Mouse (Mus musculus) heart, postnatal 36 days (tissue): ENCODE measurements around the gene Rbm20. TPM values are rescaled to one million over a fixed set of nuclear protein-coding genes. Genes with fewer than 3 reads are reported as not detected.
"Not testable (repeated sequence)": the region's sequence is repeated elsewhere in the genome, so short reads cannot be mapped to it uniquely, and the experiment has no call there.

ENCODE experiments used
- DNase-seq, 2 experiments: peaks; one replicate each; pipeline ENCODE4 v3.0.0; 2021 to 2022
- intact Hi-C: fragments of 180-260 bp; cut with DNase I; formaldehyde crosslinking; loops from one replicate; pipeline ENCODE4 v1.15.1; 2025
- total RNA-seq, 2 experiments: library from RNA; stranded (reverse); gene quantifications; 2 replicates each; pipeline ENCODE4 v1.2.3; 2021

Rbm20 gene
- total RNA-seq, 2 experiments from 2014 or later, result 216 to 224 TPM

DNA sequence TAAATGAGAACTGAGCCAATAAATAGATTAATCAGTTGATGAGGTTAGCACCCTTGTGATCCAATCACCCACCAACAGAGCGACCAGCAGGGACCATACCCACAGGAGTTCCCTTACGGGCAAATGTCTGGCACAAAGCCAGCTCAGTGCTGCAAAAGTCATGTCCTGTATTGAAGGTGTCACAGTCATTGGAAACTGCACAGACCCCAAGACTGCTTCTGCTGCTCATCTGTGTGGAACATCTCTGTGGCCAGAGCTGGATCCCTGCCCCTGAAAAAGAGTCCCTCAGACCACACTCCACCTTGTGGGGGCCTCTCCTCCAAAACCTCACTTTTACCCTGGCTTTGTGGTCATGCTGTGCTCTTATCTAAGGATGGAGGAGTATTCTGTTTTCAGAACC is 126.8 kb downstream of the Rbm20 start:
- no peak for DNase-seq
- intact Hi-C loops, result no loop called here

DNA sequence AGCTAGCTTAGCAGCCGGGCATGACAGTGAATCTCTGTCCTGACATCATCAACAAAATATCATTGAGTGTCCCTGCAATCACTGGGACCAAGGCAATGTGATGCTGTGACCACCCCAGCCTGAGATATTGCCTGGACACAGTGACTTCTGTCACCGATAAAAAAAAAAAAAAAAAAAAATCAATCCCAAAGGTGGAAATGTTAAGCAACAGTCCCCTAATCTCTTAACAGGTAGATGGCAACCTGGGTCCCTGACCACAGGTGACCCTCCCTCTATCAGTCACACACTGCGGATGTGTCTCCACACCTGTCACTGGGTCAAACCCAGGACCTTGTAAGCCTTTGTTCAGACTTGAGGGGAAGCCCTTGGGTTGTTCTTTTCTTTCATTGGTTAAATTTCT is 128.0 kb downstream of the Rbm20 start:
- no peak for DNase-seq
- intact Hi-C loops, result no loop called here

DNA sequence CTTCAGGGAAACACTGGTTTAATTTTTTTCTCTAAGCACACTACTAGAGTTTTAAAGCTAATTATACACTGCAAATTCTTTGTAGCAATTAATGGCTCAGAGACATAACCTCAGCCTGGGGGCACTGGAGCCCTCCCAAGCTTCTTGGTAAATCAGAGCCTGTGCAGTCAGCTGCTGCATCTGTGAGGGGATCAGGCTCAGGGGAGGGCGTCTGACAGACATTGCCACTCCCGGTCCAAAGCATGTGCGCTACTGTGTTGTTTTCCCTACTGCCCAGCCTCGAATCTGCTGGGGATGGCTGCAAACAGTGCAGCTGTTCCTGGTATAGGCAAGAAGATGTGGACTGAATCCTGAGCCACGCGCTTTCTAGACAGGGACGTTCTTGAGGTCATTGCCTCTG is 129.0 kb downstream of the Rbm20 start:
- intact Hi-C loops, result no loop called here
- no peak for DNase-seq

DNA sequence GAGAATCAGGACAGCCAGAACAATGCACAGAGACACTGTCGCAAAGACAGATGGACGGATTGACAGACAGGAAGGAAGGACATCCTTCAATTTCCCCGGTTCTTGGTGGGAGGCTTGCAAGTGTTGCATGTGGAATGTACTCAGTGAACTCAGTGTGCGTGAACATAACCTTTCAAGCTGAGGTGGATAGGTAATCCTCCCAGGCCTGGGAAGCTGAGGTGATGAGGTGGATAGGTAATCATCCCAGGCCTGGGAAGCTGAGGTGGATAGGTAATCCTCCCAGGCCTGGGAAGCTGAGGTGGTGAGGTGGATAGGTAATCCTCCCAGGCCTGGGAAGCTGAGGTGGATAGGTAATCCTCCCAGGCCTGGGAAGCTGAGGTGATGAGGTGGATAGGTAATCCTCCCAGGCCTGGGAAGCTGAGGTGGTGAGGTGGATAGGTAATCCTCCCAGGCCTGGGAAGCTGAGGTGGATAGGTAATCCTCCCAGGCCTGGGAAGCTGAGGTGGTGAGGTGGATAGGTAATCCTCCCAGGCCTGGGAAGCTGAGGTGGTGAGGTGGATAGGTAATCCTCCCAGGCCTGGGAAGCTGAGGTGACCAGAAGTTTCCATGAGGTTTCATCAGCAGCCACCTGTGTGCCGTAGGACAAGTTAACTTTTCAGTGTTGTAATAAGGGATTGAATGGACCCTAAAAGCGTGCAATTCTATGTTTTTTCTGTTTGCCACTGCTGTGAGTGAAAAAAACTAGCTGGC is 129.6 kb downstream of the Rbm20 start:
- intact Hi-C loops, result not testable (repeated sequence)

DNA sequence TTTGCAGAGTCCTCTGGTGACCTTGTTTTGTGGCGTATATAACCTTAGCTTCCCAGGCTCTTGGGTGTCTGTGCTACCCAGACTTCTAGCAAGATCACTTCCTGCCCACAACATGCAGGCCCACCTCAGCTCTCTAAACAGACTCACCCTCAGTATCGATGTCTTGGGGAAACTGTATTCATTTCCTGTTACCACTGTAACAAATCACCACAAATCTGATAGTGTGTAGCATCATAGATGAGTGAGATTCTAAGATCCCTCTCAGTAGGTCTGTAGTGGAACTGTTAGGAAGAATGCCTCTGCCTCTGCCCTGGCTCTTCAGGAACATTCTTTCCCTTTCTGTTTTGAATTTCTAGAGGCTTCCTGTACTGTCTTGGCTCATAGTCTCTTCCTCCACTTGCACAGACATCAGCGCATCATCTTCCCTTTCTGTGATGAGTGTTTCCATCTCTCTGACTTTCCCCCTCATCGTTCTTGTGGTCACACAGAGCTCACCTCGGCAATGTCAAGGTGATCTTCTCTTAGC is 130.2 kb downstream of the Rbm20 start:
- intact Hi-C loops, result no loop called here
- no peak for DNase-seq

More for the DNA sequence above, 129.6 kb downstream of the Rbm20 start:
- DNase-seq, result not testable (repeated sequence)

DNA sequence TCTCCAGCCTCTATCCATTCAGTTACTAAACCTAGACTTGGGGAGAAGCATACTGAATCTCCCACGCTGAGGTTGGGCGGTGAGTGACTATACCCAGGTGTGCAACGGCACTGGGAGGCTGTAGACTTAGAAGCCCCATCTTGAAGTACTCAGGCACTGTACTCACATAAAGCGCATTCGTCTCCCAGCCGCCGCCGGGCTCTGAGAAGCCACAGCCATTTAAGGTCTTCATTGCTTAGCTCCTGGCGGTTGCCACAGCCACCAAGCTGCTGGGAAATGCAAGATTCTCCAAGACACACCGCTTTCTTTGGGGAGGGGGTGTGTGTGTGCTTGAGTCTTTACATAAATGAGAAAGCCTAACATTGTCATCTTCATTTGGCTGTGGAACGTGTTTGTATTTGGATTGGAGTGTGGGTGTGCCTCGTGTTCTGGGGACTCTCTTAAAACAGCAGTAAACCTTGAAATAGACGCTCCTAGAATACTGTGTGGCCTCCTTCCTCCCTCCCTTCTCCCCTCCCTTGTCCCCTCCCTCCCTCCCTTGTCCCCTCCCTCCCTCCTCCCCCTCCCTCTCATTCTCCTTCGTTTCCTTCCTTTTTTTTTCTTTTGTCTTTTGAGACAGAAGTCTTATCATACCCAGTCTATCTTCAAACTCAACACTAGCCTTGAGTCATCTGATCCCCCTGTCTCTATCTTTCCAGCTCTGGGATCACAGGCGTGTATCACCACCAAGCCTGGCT is 131.1 kb downstream of the Rbm20 start:
- intact Hi-C loops, result no loop called here
- DNase-seq, result no peak

DNA sequence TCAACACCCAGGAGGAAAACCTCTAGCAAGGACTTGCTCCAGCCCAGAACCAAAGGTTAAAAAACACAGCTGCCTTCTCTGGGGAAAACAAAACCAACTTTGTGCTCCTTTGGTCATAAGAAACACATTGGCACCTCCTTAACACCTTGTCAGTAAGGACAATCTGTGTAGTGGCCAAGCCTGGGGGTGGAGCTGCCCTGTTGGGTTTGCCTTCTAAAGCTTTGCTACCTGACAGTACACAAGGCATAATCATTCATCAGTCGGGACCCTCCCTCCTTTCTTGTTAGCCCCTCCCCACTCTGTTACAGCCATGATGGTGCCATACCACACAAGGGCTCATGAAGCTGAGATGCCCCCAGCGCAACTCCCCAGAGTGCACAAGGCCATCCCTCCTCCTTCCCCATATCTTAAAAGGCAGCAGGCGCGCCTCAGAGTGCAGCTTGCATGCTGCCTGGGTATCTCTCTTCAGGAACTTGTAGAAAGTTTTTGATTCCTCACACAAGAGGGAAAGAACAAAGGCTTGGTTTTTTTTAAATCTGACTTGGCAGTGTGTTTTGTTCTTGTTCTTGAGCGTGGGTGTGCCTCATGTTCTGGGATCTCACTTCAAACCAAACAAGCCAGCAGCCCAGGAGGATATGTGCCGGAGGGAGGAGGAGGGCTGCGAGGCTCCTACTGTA is 132.2 kb downstream of the Rbm20 start:
- intact Hi-C loops, result no loop called here
- no peak for DNase-seq

DNA sequence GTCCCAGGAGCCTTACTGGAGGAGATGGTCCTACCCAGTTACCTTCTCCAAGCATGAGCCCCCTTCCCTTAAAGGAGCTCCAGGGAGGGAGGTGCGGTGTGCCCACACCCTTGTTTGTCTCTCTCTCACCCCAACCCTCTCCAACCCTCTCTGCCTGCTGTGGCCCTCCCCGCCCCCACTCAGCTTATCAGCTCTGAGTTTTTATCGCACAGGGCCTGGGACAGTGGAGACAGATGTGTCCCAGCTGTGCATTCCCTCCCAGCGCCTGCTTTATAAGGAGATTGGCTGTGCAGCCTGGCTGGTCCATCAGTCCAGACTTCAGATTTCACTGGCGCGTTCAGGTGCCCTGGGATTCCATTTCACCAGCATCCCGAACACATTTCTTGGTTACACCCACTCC is 132.9 kb downstream of the Rbm20 start:
- peak in 1 of 2 experiments; percentile 64 for DNase-seq
- intact Hi-C loops, result no loop called here

DNA sequence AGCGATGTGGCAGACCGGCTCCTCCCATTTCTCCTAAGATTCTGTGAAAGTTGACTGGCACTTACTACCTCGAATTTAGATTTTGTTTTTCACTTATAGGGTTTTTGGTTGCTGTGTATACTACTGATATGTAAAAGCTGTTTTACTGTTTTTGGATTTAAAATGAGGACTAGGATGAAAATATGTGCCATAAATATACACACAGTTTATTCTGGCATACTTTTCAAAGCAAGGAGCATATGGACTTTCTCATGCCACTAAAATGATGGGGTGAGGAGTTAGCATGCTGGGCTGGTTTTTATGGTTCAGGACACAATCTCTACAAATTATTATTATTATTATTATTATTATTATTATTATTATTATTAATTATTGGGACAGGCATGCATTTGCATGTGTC is 133.5 kb downstream of the Rbm20 start:
- intact Hi-C loops, result no loop called here
- DNase-seq, result no peak

DNA sequence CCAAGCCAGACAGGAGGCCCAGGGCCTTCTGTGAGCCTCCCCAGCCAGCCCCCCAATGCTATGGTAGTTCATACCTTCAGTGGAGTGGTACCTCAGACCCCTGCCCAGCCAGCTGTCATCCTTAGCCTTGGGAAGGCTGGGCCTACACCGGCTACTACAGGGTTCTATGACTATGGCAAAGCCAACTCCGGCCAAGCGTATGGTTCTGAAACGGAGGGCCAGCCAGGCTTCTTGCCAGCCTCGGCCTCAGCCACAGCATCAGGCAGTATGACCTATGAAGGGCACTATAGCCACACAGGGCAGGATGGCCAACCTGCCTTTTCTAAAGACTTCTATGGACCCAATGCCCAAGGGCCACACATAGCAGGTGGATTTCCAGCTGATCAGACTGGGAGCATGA is 136.5 kb downstream of the Rbm20 start:
- no peak for DNase-seq
- intact Hi-C loops, result no loop called here

DNA sequence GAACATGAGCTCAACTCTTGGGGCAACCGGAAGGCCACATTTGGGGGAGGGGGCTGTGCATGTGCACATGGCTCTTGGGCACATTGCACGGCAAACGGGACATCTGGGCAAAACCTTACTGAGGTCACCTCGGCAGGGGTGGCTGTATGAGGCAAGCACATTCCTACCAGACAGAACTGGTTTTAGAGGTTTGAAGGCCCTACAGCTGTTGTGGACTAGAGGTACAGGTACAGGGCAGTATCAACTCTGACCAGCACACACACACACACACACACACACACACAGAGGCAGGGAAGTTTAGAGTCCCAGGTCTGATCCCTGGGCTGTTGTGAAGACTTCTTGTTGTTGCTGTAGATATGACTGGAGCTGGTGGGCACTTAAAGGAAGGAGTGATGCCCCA is 138.6 kb downstream of the Rbm20 start:
- DNase-seq, result no peak
- intact Hi-C loops, result no loop called here

DNA sequence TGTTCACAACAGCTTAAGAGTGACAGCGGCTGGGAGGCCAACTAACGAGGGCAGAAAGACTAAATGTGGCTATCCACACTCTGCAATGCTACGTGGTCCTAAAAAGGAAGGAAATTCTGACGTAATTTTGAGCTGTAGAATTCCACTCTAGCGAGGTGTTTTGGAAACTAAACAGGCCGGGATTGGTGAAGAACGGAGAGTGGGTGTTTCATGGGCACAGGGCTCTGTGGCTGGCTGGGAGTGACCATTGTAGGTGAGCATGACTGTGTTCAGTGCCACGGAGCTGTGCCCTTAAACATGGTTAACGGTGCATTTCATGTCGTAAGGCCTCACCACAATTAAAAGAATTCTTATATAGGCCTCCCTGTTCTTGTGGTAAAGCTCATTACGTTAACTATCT is 139.1 kb downstream of the Rbm20 start:
- DNase-seq, result no peak

DNA sequence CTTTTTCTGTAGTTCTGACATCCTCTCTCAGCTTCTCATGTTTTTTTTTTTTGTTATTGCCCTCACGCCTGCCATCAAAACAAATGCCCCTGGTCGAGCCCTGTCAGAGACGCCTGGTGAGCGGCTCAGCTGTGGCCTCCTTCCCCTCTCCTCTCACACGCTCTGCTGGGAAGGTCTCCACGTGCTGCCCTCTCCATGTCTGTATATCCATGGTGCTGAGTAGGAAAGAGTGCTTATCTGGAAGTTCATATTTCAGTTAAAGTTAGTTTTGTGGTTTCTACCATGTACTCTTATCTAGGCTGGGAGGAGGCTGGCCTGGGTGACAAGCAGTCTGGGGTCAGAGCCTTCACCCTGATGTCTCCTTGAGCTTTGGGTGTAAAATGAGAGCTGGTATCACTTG is 142.2 kb downstream of the Rbm20 start:
- intact Hi-C loops, result no loop called here
- DNase-seq, result no peak

More for the DNA sequence above, 139.1 kb downstream of the Rbm20 start:
- intact Hi-C loops, result no loop called here

DNA sequence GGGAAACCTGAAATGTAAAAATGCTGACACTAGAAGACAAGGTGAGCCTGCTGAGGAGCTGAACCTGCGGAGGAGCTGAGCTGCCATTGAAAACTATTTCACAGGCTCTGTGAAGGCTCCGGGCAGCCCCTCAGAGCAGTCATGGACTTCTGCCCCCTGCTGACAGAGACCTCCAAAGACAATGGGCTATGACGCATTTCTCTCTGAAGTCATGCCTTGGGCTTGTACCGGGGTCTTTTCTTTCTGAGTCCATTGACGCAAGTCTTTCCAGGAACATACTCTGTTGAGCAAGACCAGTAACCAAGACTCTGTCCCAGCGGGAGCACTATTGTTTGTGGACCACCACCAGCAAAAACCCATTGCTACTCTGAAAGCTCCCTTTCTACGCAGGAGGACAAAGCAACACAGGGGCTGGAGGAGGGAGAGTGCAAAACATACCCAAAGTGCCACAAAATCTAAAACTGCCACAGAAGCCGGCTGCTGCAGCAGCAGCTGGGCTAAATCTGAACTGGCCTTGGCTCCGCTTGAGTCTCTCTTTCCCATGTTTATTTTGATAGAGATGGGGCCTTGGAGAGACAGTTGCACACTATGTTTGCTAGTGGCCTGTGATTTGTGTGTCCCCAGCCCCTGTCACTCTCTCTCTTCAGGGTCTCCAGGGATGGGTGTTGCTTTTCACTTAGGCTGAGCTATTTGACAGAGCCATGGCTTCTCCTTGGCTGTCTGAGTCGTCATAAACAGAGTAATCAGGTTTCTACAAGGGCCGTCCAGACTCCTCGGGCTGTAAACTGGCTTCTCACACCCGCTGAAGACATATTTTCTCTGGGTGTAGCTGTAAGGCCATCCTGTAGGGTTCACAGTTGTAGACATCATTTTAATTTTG is 144.4 kb downstream of the Rbm20 start:
- DNase-seq, result no peak
- intact Hi-C loops, result loop anchor here (1.0 kb wide), 1 partner anchor 53 kb away; no protein-coding TSS in a partner anchor

DNA sequence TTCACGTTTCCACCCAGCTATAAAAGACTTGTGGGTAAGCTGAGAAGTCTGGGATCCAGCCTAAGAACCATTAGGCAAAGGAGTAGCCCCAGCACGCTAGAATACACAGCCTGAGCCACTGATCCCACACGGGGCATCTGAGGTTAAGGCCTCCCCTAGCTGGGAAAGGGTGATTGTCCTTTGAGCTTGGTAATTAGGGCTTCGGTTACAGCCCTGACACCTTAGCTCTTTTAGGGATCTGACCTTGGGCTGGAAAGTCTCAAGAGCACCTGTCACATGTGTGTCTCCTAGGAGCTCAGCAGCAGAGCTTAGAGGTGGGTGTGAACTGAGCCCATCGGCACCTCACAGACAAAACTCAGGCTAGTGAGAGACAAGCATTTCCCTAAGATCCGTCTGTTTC is 146.7 kb downstream of the Rbm20 start:
- no peak for DNase-seq
- intact Hi-C loops, result no loop called here

DNA sequence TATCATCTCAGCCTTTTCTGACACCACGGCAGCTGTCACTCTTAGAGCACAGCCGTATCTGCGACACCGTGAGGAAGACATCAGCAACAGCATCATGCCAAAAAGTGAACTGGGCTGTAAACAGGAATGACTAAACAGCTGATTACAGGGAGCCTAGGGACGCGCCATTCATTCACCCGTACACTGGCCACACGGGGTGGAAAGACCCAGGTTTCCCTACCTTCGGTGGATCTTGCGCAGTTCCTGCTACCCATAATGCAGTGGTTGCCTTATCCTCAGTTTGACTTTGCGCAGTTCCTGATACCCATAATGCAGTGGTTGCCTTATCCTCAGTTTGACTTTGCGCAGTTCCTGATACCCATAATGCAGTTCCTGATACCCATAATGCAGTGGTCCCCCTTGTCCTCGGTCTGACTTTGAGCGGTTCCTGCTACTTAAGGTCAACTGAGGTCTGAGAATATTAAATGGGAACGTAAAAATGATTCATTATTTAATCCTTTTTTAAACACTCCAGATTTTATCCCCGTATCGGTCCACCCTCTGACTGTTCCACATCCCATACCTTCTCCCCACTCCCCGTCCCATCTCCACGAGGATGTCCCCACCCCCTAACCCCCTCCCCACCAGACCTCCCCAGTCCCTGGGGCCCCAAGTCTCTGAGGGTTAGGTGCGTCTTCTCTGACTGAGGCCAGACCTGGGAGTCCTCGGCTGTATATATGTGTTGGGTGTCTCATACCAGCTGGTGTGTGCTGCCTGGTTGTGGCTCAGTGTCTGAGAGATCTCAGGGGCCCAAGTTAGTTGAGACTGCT is 148.0 kb downstream of the Rbm20 start:
- DNase-seq, result no peak
- intact Hi-C loops, result no loop called here

DNA sequence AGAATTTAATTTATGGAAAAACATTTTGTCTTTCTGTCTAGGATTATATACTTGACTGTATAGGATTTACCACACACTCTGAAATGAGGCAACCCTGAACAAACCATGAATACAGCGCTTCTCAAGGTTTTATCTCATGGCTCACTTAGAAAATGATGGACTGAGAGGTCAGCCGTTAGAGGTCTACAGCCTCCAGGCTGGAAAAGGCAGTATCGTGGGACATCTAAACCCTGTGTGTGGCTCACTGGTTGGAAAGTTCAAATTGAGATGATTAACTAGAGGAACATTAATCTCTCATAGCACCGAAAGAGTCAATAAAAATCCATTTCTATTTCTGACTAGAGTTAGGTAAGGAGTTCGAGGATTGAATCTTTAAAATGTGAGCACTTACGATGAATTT is 152.9 kb downstream of the Rbm20 start:
- intact Hi-C loops, result loop anchor here (10.0 kb wide), 1 partner anchor 175 kb away; no protein-coding TSS in a partner anchor
- DNase-seq, result no peak

DNA sequence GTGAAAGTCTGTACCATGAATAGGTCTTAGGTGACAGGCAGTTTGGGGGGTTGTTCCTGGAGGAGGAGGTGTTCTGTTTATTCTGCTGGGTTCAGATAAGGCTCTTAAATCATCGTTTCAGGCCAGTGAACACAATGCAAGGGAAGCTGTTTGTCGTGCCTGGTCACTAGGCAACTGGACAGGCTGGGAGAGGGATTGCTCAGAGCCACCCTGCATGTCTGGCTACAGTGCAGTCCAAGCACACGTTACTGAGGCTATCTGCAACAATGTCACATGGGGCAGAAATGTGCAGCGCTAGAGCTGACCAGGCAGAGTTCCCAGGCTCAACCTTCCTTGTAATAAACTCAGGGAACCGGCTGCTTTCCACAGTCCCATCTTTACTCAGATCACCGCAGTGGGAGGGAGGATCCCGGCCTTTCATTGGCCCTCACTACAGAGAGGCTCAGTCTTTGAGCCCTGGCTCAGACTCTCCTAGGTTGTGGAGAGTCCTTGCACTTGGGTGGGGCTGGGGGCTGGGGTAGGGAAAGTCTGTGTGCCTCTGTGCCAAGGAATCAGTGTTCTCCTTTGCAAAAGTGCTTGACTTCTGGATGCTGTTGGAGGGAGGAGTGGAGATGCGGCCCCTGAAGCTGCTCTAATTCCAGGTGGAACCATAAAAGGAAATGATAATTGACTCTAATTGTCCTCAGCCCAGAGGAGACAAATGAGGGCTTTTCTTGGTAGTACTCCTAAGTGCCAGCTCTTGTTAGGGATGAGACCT is 153.5 kb downstream of the Rbm20 start:
- peak; percentile 58 to 66 for DNase-seq
- intact Hi-C loops, result loop anchor here (10.0 kb wide), 1 partner anchor 176 kb away; no protein-coding TSS in a partner anchor

DNA sequence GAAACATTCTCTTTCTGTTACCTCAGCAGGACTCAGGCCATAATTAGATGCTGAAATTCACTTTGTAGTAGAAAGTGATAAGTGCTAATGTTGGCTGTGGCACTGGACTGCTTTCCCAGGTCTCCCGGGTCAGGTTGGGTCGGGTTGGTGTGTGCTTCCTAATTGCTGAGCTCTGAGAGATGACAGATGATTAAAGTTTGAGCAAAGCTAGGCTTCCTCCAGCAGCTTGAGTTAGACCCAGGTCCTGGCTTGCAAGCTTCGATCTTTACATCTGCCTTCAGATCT is 154.0 kb downstream of the Rbm20 start:
- intact Hi-C loops, result loop anchor here (10.0 kb wide), 1 partner anchor 176 kb away; no protein-coding TSS in a partner anchor
- no peak for DNase-seq
